Comparison of ENCODE assay signal across 12 mouse cellular contexts in the genomic region with DNA sequence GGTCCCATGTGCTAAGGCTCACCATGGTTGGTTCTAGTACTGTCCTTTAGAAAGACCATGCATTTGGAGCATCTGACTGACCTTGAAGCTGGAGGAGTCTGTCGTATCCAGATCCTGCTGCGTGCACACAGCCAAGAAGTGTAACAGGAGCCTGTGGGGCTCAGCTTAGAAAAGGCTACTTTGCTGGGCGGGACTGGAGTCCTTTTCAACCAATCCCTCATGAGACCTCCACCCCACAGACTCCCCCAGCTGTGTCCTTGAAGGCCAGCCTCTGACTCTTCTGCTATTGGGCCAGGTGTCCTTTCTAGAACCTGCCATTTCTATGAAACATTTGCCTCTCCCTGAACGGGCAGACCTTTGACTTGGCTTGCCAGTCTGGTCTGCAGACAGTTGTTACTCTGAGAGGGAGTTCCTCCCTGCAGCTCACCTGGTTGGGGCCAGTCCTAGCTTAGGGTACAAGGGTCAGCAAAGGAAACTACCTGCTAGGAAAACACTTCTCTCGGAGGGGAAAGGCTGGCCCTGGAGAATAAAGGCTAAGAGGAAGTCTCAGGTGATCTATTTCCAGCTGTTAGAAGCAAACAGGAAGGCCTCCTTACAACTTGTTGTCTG. TPM values are rescaled to one million over a fixed set of nuclear protein-coding genes. Genes with fewer than 3 reads are reported as not detected.
A peak's percentile ranks its signal among the peaks of the same experiment; 100 is the strongest.
DNase-seq lines count a peak whose midpoint lies in the region; ATAC-seq and TF ChIP-seq lines count a peak whose summit lies in the region.
"Had no signal": no experiment of that assay in that cellular context is flagged by ENCODE, and none has a peak within 500 bp of the region (broad histone marks: within the 10 kb centered on the region; RNA-seq: fewer than 3 reads in every experiment).

Gene Ckmt2 (minus strand): TSS at position 145 of the 609 bp plus-strand sequence.

- TF ChIP-seq CTCF in heart, postnatal 0 days (IDR thresholded peaks at IDR 0.05; ENCODE audit: low read depth) = no peak

- H3K36me3 ChIP-seq in heart, postnatal 0 days (replicated peaks; ENCODE audit: control insufficient read depth, insufficient read depth, low read length) = no peaks in the 10 kb centered on the region
- H3K36me3 ChIP-seq: embryonic facial prominence, embryonic 12.5 days had no signal

- peak within 1 kb of the TSS; percentile 30; the same call in 1 of the 2 replicates for H3K9ac ChIP-seq in heart, postnatal 0 days (replicated peaks; ENCODE audit: low read depth, low read length)
- H3K9ac ChIP-seq: embryonic facial prominence, embryonic 12.5 days had no signal

- peak within 1 kb of the TSS; percentile 94 for H3K27ac ChIP-seq in heart, postnatal 0 days (ENCODE audit: low read depth)
- H3K27ac ChIP-seq: embryonic facial prominence, embryonic 12.5 days had no signal

- no peaks in the 10 kb centered on the region for H3K27me3 ChIP-seq in heart, postnatal 0 days (ENCODE audit: control insufficient read depth, insufficient read depth, low read length)
- H3K27me3 ChIP-seq: embryonic facial prominence, embryonic 12.5 days had no signal

- H3K4me3 ChIP-seq in heart, postnatal 0 days (ENCODE audit: low read depth, low read length) = peak within 1 kb of the TSS; percentile 29
- H3K4me3 ChIP-seq: embryonic facial prominence, embryonic 12.5 days had no signal

- 39% methylated on average over 5 of the region's 5 CpGs for WGBS in heart, postnatal 0 days

- no peak for TF ChIP-seq EP300 in heart, postnatal 0 days (IDR thresholded peaks at IDR 0.05; ENCODE audit: low read depth)

- ATAC-seq in heart, postnatal 0 days (ENCODE audit: insufficient read depth, low read depth) = peak; percentile 71

- no peaks in the 10 kb centered on the region for H3K9me3 ChIP-seq in heart, postnatal 0 days (replicated peaks; ENCODE audit: control insufficient read depth, low read length)
- H3K9me3 ChIP-seq: embryonic facial prominence, embryonic 12.5 days had no signal

- peak within 1 kb of the TSS; percentile 48 for H3K4me2 ChIP-seq in heart, postnatal 0 days (ENCODE audit: low read depth, low read length)
- H3K4me2 ChIP-seq: embryonic facial prominence, embryonic 12.5 days; liver, embryonic 11.5 days had no signal

- peaks cover 35% of the 10 kb centered on the region for H3K4me1 ChIP-seq in heart, postnatal 0 days (ENCODE audit: control insufficient read depth, insufficient read depth)

- DNase-seq in gastrocnemius, adult 8-10 months (ENCODE audit: low spot score in 2 of 2) = peak; percentile 69 to 83
- no peak for DNase-seq in gastrocnemius, postnatal 4 days (ENCODE audit: low spot score in 2 of 2)
- DNase-seq in heart, postnatal 0 days (ENCODE audit: low spot score) = peak; percentile 53
- peak; percentile 10 for DNase-seq in kidney, postnatal 14 days
- no peak for DNase-seq in ovary, adult 18-20 months (ENCODE audit: low spot score)
- no peak for DNase-seq in embryo, embryonic 10 days (ENCODE audit: low spot score)
- no peak for DNase-seq in lung, postnatal 10 days
- no peak for DNase-seq in urinary bladder, postnatal 14 days (ENCODE audit: low spot score)
- DNase-seq: cerebellum, adult 18-20 months had no signal

RNA-seq across cellular contexts. Expression of gene Ckmt2, which starts in this region (rescaled TPM):
- total RNA-seq in gastrocnemius, adult 8-10 months (2022) = 1,000 to 10,000 TPM in 3 of 4 experiments, 100 to 1,000 TPM in 1; 968 to 1,187 (median 1,152) TPM
- total RNA-seq in gastrocnemius, postnatal 4 days (2021) = 100 to 1,000 TPM; 168 to 176 TPM
- 406 and 571 TPM in 2 replicates for total RNA-seq in heart, postnatal 0 days (2014; rRNA removed; ENCODE audit: low replicate concordance)
- polyA plus RNA-seq in heart, postnatal 0 days (2015; fragmentation: Nextera tagmentation; extraction: Ambion mirVana) = 394 and 421 TPM in 2 replicates
- total RNA-seq: left cerebral cortex, adult 18-20 months had no signal
- polyA plus RNA-seq: embryonic facial prominence, embryonic 12.5 days; liver, embryonic 11.5 days had no signal

Comparison
In these comparisons a context has a peak if more than half of its experiments do, and no peak if none do; other contexts are left out.
1. DNase-seq: peak in gastrocnemius, adult 8-10 months (2 of 2), heart, postnatal 0 days (single experiment) and kidney, postnatal 14 days (single experiment); none in gastrocnemius, postnatal 4 days (0 of 2), ovary, adult 18-20 months (single experiment), embryo, embryonic 10 days (single experiment), lung, postnatal 10 days (single experiment) and urinary bladder, postnatal 14 days (single experiment).